Mouse (Mus musculus) heart, adult 11 months (tissue): ENCODE measurements around the gene Ston2.

Experiments
- DNase-seq: peaks from one replicate; pipeline ENCODE4 v3.0.0; 2022

Ston2 gene

GRCm38 (mm10) chr12:91695761-91696160 lies 92.4 kb downstream of the Ston2 start:
- DNase-seq: no peak

- DNase-seq: no peak
Observed at GRCm38 (mm10) chr12:91694748-91695147, 93.4 kb downstream of the Ston2 start.

- DNase-seq: no peak
Observed at GRCm38 (mm10) chr12:91693566-91693965, 94.6 kb downstream of the Ston2 start.

GRCm38 (mm10) chr12:91692991-91693390 lies 95.2 kb downstream of the Ston2 start:
- no peak for DNase-seq

- no peak for DNase-seq
Observed at GRCm38 (mm10) chr12:91685674-91686290, 102.4 kb downstream of the Ston2 start.

GRCm38 (mm10) chr12:91684840-91685415 lies 103.3 kb downstream of the Ston2 start:
- no peak for DNase-seq

GRCm38 (mm10) chr12:91684101-91684839 lies 103.9 kb downstream of the Ston2 start:
- no peak for DNase-seq

- no peak for DNase-seq
Observed at GRCm38 (mm10) chr12:91683549-91684100, 104.6 kb downstream of the Ston2 start.

GRCm38 (mm10) chr12:91683096-91683495 lies 105.1 kb downstream of the Ston2 start:
- DNase-seq: no peak

- no peak for DNase-seq
Observed at GRCm38 (mm10) chr12:91679320-91680064, 108.7 kb downstream of the Ston2 start.

- no peak for DNase-seq
Observed at GRCm38 (mm10) chr12:91675937-91676336, 112.2 kb downstream of the Ston2 start.

- no peak for DNase-seq
Observed at GRCm38 (mm10) chr12:91673141-91673540, 115.0 kb downstream of the Ston2 start.

- no peak for DNase-seq
Observed at GRCm38 (mm10) chr12:91672528-91672927, 115.7 kb downstream of the Ston2 start.

- peak; percentile 90 for DNase-seq
Observed at GRCm38 (mm10) chr12:91668529-91669245, 119.5 kb downstream of the Ston2 start.

- DNase-seq: no peak
Observed at GRCm38 (mm10) chr12:91667741-91668140, 120.4 kb downstream of the Ston2 start.

- no peak for DNase-seq
Observed at GRCm38 (mm10) chr12:91666607-91667006, 121.6 kb downstream of the Ston2 start.

GRCm38 (mm10) chr12:91665431-91665830 lies 122.8 kb downstream of the Ston2 start:
- no peak for DNase-seq

- DNase-seq: no peak
Observed at GRCm38 (mm10) chr12:91663260-91663659, 124.9 kb downstream of the Ston2 start.

GRCm38 (mm10) chr12:91662844-91663243 lies 125.3 kb downstream of the Ston2 start:
- no peak for DNase-seq

- DNase-seq: no peak
Observed at GRCm38 (mm10) chr12:91660640-91661417, 127.4 kb downstream of the Ston2 start.

GRCm38 (mm10) chr12:91654399-91655122 lies 133.6 kb downstream of the Ston2 start:
- peak; percentile 71 for DNase-seq
